Mouse (Mus musculus) activated CD4-positive, CD25-positive, alpha-beta regulatory T cell, adult 4 months (primary cell): ENCODE results near the gene Frmd4b. TPM values are rescaled to one million over a fixed set of nuclear protein-coding genes. Genes with fewer than 3 reads are reported as not detected.
A peak's percentile ranks its signal among the peaks of the same experiment; 100 is the strongest.
"Not testable (repeated sequence)": the region's sequence is repeated elsewhere in the genome, so short reads cannot be mapped to it uniquely, and the experiment has no call there.

Experiments
- ATAC-seq: one replicate; pipeline ENCODE4 v1.8.0; 2017
- polyA plus RNA-seq, 2 experiments: library from polyadenylated mRNA; unstranded; fragments of 100-300 nt; shearing (Covaris generic); gene quantifications; one replicate each; pipeline ENCODE4 v1.2.1; 2017

The Frmd4b gene
- polyA plus RNA-seq, 2 experiments from 2014 or later, result 11.3 to 14.1 TPM

DNA sequence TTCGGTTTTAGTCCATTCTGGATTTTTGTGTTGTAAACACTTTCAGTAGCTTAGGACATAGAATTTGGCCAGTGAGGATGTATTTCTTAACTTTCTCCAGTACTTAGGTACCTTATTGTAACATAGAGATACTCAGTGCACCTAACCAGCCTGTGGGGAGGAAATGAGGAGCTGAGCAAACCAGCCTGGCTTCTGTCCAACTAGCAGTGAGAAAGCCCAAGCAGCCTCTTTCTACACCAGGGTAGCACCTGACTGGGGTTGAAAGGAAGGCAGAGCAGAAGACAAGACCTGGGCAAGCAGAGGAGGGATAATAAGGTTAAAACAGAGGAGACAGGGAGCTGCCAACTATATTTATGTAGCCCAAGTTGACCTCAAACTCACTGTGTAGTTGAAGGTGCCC, 333.7 kb downstream of the Frmd4b start:
- ATAC-seq, result no peak

DNA sequence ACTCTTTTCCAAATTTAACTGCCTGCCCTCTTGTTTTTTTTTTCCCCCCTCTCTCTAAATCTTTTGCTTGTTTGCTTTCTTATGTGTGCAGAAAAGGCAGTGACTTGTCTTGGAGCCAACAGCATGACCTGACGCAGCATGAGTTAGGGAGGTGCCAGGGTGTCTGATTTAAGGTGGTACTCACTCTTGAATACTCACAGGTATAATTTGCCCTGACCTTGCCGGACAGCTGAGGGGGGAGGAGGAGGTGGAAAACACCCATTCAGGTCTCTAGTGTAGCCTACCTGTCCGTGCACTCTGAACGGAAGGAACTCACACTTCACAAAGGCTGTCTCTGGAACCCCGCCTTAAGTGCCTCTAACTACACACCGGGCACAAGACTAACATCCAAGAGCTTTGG, 338.5 kb downstream of the Frmd4b start:
- ATAC-seq, result no peak

DNA sequence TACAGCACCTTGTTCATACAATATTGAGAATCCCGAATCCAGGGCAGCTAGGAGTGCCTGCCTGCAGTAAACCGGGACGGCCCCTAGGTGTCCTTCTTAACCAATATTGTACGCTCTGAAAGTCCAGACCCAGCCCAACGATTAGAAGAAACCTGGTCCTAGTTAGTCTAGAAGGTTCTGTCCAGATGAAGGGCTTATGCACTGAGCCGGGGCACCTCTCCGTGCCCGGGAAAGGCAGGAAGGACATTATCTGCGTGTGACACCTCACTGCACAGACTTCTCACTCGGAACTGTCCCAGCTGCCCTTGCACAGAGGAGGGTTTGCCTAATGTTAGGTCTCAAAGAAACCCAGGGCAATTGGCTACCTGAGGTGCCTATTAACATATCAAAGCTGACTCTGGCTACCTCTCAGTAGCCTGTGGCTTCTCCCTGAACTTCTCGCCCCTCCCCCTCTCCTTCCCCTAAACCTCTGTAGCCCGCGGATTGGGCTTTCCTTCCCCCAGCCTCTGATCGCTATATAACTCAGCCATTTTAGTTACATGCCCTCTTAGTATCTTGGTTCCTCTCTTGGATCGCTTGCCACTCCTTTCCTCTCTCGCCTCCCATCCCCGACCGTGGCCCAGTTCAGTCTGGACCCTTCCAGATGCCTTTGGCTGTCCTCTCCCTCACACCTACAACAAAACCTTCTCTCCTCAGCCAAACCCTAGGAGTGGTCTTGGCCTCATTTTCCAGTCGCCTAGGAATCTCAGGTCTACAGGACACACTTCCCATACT, 339.1 kb downstream of the Frmd4b start:
- ATAC-seq, result peak; percentile 68

DNA sequence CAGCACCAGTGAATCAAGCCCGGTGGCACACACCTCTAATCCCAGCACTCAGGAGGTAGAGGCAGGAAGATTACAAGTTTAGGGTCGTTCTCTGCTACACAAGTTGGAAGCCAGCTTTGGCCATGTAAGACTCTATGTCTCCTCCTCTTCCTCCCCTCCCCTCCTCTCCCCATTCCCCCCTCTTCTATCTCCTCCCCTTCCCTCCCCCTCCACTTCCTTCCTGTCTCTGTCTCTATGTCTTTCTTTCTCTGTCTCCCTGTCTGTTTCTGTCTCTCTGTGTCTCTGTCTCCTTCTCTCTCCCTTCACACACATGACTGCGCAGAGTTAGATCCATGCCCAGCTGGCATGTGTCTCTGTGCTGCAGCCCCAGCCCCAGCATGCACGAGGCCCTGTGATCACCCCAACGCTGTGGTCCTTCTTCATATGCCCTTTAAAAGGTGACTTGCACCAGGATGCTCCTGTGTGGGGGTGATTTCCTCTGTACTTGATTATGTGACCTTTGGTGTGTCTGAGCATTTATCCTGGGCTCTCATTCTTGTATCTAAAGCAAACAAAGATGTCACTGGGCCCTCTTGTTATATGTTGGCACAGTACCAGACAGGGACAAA, 340.3 kb downstream of the Frmd4b start:
- ATAC-seq, result peak; percentile 52

DNA sequence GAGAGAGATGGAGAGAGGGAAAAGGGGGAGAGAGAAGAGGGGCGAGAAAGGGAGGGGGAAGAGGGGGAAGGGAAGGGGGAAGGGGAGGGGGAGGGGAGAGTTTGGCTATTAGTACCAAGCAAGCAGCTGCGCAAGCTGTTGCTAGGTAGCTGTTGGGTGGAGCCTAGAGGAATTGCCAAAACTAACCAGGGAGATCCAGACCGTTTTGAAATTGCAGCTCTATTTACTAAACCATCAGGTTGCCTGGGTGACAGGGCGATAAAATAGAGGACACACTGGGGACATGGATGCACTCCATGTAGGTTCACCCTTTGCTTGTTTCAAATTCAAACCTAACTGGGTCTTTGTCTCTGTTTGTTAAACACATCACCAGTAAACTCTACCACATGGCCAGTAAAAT, 341.0 kb downstream of the Frmd4b start:
- ATAC-seq, result no peak

DNA sequence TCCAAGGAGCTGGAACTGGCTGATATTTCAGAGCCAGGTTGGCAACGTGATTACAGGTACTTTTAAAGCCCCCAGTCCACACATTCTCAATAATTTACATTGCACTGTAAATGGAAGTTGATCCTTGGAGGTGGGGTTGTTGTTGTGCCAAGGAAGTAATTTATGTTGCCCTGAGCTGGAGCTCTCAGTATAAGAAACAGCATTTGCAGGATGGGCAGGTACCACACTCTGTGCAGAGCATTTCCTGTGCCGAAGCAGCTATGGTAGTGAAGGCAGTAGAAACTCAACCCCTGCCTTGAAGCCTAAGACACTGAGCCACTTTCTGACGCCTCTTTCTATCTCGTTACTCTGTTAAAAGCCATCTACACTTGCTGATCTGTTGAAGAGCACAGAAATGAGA, 341.6 kb downstream of the Frmd4b start:
- peak; percentile 24 for ATAC-seq

DNA sequence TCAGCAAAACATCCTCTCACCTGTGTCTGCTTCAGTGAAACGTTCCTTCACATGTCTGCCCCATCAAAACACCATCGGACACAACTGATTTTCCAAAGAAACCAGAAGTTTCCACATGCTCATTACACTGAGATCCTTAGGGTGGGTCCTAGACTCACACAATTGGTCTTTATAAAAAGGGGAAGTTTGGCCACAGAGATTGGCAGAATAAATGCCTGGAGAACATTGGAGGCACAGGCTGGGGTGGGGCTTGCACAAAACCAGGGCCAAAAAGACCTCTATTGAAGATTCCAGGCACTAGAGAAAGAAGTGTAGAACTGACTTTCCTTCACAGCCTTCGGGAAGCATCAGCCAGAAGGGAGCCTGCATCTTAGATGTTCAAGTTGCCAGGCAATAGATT, 343.6 kb downstream of the Frmd4b start:
- no peak for ATAC-seq

DNA sequence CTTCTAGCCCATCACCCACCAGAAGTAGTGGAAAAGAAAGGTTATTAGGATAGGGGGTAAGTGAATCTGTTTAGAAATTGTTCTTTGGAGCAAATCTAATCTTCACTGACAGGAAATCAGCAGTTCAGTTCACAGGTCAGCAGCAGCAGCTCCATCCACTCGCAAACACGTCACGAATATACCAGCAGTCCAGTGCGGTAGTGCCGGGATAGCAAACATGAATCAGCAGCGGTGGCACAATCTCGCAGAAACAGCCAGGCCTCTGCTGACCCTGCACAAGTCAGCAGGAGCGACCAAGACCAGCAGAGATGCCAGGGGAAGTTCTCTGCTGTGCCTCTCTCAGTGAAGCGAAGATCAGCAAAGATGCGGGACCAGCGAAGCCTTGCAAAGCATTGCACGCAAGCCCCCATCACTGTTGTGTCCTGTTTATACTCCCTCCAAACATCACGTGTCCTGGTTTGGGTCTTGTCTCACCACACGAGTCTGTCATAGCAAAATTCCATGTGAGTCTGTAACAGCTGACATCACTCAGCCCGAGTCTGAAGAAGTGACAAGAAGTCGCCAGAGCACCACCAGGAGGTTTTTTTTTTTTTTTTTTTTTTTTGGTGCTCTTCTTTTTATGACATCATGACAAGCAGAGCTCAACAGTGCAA, 344.2 kb downstream of the Frmd4b start:
- no peak for ATAC-seq

DNA sequence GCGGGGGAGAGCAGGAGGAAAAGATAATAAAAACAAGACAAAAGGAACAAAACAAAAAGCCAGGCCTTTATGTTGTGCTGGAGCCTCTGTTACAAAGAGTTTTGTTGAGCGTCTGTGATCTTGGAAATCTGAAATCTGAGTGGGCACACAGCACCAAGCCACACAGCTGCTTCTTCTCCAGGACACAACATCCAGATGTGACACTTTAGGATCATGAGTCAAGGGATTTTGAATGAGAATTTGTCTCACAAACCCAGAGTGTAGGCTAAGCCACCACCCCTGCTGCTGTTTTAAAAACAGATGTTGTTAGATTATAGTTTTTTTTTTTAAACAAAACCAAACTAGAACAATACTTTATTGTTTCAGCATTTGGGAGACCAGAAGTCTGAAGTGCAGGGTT, 345.0 kb downstream of the Frmd4b start:
- ATAC-seq, result no peak

DNA sequence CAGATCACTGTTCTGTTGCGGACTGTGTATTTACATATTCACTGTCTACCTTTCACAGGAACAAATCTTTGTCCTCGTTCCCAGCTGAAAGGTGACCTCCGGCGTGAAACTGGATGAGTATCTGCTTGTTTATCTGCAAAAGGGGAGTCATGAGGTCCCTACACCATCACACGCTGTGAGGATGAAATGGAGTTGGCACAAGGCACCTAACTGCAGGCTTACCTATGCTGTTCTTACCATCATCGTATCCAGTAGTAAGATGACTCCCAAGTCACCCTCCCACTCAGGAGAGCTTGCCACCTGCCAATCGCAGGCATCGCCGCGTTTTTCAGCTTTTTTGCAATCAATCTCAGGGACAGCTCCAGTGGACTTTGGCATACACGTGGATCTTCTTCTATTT, 347.7 kb downstream of the Frmd4b start:
- ATAC-seq, result no peak

DNA sequence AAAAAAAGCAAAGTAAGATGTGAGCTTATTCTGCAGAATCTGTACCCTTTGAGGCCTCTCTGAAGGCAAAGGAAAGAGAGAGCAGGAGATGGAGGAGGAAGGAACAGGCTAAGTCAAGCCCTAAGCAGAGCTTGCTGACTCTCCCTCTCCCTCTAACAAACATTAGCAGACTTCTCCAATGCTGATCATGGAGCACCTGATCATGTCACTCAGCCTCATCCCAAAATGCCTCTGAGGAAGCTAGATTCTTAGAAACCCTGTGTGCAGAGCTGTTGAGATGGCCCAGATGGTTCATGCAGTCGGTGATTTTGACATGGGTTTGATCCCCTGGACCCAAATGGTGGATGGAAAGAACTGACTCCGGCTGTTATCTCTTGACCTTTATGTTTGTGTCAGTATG, 350.2 kb downstream of the Frmd4b start:
- ATAC-seq, result no peak

DNA sequence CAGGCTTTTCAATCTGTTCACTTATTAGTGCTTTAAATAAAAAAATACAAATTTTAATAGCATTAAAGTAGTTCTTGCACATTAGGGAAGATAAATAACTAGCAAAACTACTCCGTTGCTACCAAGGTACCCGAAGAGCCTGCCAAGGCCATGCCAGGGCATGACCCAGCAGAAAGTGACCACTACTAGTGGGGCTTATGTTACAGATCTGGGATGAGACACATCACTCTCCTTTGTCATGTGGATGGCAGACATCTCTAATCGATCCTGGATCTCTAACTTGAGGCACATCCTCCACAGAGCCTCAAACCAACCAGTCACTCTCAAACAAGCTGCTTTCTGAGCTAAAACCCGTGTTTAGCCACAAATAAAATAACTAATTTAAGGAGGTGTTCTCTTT, 350.7 kb downstream of the Frmd4b start:
- no peak for ATAC-seq

DNA sequence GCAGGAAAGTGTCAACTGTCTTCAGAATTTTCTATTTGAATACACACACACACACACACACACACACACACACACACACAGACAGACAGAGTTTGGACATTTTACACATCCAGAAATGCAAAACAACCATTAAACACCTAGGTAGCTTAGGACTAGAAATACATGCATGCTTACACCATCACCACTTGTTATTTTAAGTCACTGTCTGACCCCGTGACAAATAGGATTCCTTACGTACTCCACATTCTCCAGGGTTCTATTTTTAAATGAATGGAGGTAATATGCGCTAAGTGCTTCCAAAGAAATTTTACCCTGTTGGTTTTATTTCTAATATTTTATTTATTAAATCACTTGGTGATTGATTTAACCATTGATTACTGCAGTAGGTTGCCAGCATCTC, 351.6 kb downstream of the Frmd4b start:
- ATAC-seq, result no peak

DNA sequence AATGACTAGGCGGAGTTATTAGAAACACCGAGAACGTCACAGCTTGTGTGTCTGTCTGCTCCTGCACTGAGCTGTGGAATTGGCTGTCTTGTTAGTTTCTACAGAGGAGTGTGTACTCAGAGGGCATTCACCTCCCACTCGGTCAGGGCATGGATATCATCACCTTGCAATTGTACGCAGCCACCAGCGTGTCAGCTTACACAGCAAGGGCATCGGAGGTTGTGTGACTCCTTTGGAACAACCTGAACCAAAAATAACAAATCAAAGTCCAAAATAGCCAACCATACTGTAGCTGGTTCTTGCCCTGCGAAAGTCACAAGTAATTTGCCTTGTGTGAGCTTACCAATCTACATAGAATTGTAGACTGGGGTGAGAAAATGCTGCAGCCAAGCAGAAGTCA, 352.1 kb downstream of the Frmd4b start:
- ATAC-seq, result no peak

DNA sequence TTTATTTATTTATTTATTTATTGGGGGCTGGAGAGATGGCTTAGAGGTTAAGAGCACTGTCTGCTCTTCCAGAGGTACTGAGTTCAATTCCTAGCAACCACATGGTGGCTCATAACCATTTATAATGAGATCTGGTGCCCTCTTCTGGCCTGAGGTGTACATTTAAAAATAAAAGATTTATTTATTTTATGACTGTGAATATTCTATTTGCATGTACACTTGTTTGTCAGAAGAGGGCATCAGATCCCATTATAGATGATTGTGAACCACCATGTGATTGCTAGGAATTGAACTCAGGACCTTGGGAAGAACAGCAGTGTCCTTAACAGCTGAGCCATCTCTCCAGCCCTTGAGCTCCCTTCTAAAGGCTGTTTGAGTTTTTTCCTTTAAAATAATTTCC, 353.6 kb downstream of the Frmd4b start:
- ATAC-seq, result peak; percentile 43

DNA sequence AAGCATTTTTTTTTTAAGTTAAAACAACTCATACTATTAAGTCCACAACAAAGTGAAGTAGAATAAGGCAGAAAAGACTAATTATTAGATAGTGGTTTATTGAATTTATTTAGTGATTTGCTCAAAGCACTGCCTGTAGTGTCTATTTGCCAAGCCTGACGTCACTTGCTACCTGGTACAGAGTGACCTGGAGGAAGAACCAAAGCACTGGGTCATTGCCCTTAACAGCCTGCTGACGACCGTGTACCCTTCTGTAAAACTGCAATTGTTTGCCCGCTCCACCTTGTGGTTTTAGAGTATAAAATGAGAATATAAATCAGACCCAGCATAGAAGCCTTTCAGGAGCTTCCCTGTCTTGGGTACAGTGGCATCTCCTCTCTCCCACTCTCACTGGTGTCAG, 355.1 kb downstream of the Frmd4b start:
- ATAC-seq, result no peak

DNA sequence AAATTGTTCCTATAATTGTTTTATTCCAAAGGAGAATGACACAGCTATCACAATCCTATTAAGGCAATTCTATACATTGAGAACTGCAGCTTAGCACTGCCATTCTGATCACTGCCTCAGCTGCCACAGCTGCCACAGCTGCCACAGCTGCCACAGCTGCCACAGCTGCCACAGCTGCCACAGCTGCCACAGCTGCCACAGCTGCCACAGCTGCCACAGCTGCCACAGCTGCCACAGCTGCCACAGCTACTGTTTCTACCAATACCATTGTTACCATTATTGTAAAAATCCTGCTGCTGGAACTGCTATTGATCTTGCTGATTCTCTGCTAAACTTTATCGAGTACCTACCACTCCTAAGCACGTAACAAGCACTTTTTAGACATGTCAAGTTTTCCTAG, 357.4 kb downstream of the Frmd4b start:
- not testable (repeated sequence) for ATAC-seq

DNA sequence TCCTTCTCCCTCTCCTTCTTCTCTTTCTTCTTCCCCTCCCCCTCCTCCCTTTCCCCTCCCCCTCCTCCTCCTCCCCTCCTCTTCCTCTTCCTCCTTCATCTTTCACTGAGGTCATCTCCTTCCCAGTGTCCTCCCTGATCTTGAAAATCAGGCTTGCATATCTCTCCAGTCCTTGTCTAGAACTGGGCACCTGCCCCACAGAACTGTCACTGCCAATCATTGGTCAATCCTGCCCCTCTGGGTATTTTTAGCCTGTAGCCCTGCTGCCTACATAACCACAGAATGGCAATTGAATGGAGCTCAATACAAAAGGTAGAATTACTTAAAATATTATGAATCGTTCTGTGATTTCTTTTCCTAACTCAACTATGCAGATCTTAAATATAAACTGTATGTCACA, 358.9 kb downstream of the Frmd4b start:
- no peak for ATAC-seq

DNA sequence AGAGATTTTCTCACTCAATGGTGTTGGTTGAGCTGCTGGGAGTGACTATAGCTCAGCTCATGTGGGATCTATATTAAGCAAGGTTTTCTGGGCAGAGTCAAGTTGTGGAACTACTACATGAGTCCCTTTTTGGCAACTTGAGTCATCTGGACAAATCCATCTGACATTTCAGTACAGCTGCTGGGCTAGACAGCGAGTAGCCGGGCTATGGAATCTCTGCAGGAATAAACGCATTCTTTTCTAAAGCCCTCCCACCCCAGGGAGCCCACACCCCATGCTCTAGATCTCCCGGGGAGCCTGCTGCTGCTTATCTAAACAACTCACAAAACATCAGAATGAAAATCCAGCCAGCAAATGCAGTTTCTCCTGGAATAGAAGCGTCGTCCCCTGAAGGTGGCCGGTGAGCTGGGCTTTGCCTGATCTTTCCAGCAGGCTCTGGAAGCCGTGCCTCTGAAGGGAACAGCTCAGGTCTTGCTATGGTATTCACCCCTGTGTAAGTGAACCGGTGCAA, 364.6 kb downstream of the Frmd4b start, which contains the start of gene Lmod3:
Gene Lmod3 (minus strand): TSS at position 49 of the 511 bp plus-strand sequence.
- no peak for ATAC-seq

DNA sequence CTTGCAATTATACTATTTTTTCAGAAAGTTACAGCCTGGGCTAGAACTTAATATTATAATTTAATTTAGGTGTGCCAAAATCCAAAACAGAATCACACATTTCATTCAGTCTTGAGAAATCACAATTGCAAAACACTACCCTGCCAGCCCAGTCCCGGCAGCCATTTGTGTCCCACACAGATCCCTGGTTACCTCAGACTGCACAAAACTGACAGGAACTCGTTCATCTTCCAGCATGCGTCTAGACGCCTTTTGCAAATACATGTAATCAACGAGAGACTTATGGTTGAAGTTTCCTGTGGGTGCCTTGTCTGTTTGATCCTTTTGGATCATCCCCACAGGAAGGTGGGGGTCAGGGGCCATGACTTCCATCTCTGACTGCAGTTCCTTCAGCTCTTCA, 365.3 kb downstream of the Frmd4b start:
- ATAC-seq, result no peak

DNA sequence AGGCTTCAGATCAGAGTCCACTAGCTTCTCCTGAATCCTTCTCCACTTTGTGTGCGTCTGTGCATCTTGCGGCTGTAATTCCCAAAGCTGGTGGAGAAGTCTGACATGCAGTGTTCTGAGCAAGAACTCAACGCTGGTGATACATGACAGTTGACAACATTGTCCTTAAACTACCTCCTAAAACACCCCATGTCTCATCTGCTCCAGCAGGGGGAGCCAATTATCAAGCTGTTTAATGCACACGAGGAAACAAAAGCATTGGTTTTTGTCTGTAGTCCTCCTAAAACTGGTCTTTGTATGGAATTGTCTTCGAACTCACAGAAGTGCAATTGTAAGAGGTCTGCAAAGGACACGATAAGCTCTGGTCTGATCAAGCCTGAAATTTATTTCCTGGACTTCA, 366.4 kb downstream of the Frmd4b start:
- ATAC-seq, result peak; percentile 73

DNA sequence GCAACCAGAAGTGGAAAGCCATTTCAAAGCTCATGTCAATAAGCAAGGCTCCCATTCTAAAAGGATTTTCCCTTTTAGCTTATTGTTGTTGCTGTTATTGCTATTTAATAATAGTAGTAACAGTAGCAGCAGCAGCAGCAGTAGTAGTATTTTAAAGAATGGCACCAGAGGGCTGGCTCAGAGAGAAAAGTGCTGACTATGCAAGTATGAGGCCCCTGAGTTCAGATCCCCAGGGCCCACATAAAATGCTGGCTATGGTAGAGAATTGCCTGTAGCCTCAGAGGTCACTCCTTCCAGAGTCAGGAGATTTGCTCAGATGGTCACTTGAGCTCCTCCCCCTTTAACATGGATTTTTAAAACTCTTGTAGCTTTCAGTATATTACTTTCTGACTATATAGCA, 372.1 kb downstream of the Frmd4b start:
- no peak for ATAC-seq

DNA sequence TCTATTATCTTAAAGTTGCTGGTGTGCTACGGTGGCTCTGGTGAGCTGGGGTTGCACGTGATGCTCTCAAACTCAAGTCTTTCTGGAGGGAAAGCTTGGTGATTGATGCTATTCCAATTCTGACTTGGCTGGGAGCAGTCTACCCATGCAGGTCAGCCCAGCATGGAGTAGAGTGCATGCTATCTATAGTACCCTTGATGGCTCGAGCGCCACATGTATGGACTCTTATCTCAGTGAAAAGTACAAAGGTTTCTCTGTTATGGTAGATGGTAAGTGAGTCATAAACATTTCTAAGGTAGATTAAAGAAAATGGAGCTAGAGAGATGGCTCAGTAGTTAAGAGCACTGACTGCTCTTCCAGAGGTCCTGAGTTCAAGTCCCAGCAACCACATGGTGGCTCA, 374.8 kb downstream of the Frmd4b start:
- ATAC-seq, result no peak

DNA sequence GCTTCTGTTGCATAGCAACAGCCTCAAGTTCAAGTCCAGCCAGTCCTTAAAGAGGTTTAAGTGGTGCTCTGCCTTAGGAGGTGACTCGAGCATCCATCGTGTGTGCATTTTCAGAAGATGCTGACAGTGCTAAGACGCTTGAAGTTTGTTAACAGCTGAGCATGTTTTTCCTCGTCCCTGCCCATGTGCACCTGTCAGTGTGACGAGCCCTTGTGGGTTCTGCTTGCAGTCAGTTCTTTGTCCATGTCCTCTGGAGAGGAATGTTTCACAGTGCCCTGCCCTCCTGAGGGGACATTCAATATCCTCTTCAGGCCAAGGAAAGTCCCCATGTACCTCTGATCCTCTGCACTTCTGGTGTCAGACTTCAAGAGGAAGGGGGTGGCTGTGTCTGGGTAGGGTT, 377.2 kb downstream of the Frmd4b start:
- no peak for ATAC-seq
